Mouse (Mus musculus): Measurements from ENCODE around the gene Elp5.
"Not testable (repeated sequence)": the region's sequence is repeated elsewhere in the genome, so short reads cannot be mapped to it uniquely, and the experiment has no call there.

The Elp5 gene

DNA sequence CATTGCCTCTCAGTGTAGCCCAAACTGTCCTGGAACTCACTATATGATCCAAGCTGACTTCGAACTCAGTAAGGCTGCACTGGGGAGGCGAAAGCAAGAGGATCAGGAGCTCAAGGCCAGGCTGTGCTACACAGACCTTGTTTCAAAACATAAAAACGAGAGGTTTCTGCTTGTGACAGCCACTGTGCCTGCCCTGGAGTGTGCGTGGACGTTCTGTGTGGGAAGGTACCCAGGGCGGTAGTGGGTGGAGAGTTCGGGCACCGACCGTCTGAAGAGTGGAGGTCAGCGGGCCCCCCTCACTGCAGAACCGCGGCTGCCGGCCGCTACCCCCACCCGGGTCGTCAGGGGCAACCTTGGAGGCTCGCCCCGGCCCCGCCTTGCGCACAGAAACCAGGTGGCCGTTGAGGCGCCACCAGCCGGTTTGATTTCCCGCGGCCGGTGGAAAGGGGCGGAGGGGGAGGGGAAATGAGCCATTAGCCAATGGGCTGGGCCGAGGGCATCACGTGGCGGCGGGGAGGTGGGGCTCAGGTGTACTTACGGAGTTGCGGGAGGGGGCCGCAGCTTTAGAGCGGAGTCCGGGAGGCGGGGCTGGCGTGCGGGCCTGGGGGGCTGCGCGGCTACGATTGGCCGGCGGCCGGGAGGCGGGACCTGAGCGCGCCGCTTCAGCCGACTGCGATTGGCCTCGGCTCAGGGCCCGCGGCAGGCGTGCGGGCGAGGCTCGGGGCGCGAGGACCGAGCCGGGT, 47.0 kb downstream of the Elp5 start, which contains the start of gene Ybx2:
Gene Ybx2, plus strand, starts transcription at position 660 of the 743 bp plus-strand sequence.
- peak; percentile 75 to 87 for DNase-seq (ENCODE audit: low spot score in 2 of 2)

DNA sequence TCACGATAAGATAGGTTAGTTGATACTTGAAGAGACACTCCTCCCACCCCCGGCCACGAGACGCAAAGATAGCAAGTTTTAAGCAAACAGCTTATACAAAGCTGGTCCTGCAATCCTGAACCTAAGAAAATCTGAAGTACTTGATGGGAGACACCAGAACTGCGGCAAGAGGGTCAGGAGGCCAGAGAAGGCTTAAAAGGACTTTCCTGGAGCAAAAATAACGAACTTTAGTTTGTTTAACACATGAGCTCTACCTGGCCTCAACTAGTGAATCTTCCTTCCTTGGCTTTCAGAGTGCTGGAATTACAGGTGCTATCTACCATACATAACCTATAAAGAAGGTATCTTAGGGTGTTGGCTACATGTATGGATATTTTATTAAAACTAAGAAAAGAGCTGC, 47.6 kb downstream of the Elp5 start:
- no peak for DNase-seq (ENCODE audit: low spot score in 2 of 2)

DNA sequence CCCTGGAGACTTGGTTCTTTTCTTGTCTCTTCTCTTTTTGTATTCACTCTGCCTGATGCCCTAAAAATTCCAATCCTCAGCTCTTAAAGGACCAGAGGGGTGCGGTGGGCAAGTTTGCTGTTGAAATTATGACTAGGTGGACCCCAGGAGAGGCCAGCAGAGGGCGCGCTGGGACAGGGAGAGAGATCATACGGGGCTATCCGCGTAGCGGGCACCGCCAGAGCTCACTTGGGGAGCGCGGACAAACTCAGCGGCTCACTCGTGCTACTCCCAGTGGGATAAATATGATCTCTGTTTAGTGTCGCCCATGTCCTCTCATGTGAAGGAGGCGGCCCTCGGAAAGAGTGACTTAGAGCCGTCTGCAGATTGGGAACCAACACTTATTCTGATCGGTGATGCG, 48.1 kb downstream of the Elp5 start:
- peak; percentile 80 to 92 for DNase-seq (ENCODE audit: low spot score in 2 of 2)

DNA sequence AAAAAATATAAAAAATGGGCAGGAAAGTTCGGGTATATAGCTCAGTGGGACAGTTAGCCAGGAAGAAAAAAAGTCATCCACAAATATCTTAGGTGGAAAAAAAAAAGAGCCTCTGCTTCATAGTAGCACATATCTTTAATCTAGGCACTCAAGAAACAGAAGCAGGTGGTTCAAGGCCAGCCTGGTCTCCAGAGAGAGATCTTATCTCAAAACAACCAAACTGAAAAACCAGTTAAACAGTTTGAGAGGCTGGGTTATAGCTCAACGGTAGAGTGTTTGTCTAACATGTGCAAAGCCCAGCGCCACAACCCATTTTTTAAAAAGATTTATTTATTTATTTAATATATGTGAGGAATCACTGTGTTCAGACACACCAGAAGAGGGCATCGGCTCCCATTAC, 49.3 kb downstream of the Elp5 start:
- DNase-seq (ENCODE audit: low spot score in 2 of 2) = no peak

DNA sequence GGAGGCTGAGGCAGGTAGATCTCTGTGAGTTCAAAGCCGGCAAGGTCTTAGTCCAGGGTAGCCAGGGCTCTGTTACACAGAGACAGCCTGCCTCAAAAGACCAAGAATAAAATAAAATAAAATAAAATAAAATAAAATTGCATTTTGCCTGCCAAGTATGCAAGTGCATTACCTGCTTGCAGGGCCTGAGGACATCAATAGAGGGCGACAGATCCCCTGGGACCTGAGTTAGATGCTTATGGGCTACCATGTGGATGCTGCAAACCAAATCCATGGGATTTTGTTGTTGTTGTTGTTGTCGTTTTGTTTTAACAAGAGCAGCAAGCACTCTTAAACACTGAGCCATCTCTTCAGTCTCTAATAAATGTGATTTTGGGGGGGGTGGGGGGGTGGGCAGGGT, 50.1 kb downstream of the Elp5 start:
- no peak for DNase-seq (ENCODE audit: low spot score in 2 of 2)

DNA sequence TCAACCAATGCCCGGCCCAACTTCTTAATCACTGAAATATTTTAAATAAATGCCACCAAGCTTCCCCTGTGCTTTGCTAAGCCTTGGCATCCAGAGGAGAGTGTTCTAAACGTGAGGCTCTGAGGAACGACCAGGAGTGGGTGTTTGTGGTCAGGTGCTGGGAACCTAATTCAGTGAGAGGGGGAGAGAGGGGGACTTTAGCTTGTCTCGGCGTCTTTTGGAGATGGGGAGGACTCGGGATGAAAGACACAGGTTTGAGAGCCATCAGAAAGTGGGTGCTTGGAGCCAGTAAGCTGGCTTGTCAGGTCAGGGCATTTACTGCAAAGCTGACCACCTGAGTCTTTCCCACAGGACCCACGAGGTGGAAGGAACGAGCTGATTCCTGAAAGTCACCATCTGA, 50.5 kb downstream of the Elp5 start:
- DNase-seq (ENCODE audit: low spot score in 2 of 2) = no peak

DNA sequence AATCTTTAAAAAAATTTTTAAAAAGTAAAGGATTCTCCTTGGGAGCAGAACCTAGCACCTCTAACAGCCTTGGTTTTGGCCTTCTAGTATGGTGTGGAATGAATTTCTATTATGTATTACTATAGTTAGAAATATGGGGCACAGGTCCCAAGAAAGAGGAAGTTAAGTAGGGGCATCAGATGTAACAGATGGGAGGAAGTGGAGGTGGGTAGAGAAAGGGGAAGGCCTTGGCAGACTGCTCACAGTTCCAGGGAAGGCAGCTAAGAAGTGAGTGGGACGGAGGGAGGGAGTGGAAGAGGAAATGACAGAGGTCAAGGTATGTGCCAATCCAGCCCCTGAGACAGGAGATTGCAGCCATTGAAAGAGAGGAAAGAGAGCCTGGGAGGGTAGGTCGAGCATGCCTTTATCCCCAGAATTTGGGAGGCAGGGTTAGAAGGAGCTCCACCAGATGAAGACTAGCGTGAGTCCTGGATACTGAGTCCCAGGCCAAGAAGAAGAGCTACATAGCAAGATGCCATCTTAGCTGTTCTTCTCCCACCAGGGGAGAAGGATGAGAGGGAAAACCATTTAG, 51.3 kb downstream of the Elp5 start:
- DNase-seq (ENCODE audit: low spot score in 2 of 2) = no peak

DNA sequence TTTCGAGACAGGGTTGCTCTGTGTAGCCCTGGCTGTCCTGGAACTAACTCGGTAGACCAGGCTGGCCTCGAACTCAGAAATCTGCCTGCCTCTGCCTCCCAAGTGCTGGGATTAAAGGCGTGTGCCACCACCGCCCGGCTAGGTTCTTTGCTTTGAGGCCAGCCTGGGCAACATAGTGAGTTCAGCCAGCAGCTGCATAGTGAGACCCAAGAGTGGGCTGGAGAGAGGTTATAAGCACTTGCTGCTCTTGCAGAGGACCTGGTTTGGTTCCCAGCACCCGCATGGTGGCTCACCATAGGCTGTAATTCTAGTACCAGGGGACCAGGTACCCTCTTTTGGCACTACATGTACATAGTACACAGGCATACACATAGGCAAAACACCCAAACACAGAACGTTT, 52.1 kb downstream of the Elp5 start:
- not testable (repeated sequence) for DNase-seq (ENCODE audit: low spot score in 2 of 2)

DNA sequence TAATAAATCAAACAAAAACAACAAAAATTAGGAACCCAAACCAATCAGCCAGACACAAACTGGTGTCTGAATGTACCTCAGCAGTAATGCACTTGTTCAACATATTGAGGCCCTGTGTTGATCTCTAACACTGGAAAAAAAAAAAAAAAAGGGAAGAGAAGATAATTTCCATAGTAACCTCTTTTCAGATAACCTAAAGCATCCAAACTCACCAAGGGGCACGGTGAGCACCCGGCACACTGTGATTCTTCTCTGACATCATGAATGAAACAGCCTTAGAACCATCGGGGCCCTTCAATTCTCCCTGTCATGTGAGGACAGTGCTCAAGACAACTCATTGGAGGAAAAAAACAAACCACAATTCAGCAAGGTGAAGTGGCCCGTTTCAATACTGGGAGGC, 52.6 kb downstream of the Elp5 start:
- no peak for DNase-seq (ENCODE audit: low spot score in 2 of 2)

DNA sequence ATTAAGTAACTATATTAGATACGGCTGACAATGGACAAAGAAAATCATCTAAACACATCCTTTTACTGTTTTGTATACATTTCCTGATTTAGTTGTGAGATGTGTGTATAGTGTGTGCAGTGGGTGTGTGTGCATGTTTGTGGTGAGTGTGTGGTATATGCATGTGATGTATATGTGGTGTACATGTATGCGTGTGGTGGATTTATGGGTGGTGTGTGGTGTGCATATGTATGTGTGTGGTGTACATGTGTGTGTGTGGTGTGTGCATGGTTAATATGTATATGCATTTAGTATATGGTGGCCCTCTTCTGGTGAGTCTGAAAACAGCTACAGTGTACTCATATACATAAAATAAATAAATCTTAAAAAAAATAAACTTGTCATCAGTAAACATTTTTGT, 54.8 kb downstream of the Elp5 start:
- DNase-seq (ENCODE audit: low spot score in 2 of 2) = no peak

DNA sequence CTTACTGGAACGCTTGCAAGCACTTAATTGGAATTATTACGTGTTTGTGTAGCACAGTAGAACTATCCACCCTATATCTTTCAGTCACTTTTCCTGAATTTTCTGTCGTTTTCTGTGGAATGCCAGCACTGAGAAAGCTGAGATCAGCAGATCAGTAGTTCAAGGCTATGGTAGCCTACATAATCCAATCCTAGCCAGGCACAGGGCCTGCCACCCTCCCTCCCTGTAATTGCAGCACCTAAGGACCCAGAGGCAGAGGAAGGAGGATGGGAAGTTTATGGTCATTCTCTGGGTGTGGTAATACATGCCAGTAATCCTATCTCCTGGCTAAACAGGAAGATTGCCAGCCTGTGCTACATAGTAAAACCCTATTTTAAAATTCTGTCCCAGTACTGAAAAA, 59.5 kb downstream of the Elp5 start:
- no peak for DNase-seq (ENCODE audit: low spot score in 2 of 2)

DNA sequence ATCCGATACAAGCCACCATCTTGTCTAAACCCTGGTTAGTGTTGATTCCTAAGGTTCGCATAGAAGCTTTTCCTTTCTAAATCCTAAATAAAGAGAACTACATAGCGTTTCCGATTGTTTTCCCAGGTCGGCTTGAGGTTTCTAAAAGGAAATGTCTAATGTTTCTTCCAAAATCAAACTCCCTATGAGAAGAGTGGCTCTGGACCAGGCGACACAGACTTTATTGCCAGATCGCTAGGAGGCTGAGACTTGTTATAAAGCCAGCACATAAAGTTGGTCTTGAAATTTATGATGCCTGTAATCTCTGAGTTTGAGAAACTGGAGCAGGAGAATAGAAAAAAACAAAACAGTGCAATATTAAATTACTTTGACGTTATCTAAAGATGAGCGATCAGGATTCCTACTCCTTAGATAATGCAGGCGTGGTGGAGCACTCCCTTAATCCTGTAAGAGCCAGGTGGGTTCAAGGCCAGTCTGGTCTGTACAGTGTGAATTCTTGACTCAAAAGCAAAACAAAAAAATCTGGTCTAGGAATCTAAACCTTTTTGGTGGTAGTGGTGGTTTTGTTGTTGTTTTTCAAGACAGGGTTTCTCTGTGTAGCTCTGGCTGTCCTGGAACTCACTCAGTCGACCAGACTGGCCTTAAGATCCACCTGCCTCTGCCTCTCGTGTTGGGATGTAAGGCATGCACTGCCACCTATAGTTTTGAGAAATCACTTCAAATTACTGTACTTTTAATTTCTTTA, 60.1 kb downstream of the Elp5 start:
- DNase-seq (ENCODE audit: low spot score in 2 of 2) = no peak

DNA sequence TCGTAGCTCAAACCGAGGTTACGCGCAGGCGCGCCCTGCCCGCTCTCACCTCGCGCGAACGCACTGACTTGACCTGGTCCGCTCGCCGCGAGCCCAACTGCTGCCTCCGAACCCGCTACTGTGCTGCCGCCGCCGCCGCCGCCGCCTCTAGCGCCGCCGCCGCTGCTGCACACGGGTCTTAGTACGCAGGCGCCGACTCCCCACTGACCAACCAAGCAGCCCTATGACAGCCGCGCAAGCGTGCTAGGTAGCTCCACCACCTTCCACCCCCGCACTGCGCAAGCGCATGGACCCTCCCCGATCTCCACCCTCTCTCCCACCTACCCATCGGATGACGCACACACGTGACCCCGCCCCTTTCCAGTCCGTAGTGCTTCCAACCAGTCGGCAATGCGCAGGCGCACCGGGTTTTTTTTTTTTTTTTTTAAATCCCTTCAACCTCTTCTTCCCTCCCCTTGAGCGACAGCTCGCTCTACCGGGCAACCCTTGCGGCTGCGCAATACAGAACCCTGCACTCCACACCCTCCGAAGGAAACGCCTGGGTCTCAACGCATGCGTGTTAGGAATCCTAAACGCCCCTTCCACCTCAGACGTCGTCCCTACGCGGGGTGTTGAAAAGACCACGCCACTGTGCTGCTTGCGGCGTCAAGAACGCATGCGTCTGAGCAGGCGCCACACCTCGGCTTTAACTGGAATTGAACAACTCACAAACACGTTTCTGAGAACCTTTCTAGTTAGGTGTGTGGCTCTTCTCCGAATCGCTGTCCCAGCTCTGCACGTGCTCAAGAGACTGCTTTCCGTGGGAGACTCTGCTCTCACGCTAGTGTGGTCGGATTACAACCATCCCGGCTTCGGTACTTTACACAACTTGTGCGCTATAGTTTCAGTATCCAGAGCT, 61.0 kb downstream of the Elp5 start, which contains the start of gene Eif5a:
Gene Eif5a, minus strand, starts transcription at position 845 of the 898 bp plus-strand sequence.
- peak; percentile 99 to 100 for DNase-seq (ENCODE audit: low spot score in 2 of 2)

DNA sequence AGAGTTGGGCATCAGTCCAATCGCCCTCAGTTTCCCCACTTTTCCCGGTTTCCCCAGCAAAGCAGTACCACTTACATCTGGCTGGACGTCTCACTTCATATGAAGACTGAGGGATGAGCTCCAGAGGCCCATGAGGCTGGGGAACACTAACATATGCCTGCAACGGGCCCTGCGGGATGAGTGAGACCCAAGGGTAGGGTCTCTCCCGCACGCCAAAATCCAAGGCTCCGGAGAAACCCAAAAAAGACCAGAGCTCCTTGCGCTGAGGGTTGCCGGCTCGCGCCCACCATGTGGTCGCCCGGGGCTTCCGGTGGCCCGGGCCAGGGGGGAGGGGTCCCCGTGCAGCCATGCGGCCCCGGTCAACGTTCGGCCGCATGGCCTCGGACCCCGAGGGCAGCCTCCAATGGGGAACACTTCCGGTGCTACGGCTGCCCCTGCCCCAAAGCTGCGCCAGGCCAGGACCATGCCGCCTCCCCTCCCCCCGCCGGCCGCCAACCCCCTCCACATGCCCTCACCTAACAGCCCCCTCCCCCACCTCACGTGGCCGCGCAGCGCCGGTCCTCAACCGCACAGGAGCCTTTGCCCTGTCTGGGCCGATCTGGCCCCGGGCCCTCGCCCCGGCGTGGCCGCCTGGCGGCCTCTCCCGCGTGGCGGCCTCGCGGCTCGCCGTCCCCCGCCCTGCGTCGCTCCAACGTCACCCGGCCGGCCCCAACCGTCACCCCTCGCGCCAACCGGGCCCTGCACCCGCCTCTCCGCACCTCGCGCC, 61.9 kb downstream of the Elp5 start:
- peak in 1 of 2 experiments; percentile 38 for DNase-seq (ENCODE audit: low spot score in 2 of 2)

DNA sequence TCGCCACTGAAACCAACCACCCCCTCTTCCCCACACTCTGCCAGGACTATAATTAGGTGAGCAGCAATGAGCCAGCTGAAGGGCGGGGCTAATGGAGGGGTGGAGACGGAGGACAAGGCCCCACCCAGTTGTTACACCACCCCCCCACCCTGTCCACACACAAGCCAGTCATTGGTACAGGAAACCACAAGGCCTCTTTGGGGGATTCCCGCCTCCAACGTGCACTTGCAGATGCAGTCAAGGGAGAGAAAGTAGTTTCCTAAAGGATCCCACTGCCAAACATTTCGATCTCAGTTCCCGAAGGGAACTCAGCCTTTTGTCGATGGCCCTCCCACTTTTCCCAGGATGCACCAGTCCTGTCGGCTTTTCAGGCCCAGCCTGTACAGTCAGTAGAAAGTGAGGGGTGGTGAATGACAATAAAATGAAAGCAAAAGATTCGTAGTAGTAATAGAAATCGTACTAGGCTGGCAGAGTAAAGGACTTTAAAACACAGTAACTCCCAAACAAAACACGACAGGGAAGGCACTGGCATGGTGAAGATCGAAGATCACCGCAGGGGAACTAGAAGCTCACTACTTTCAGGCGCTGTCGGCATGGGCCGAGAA, 62.6 kb downstream of the Elp5 start:
- peak; percentile 65 to 78 for DNase-seq (ENCODE audit: low spot score in 2 of 2)

DNA sequence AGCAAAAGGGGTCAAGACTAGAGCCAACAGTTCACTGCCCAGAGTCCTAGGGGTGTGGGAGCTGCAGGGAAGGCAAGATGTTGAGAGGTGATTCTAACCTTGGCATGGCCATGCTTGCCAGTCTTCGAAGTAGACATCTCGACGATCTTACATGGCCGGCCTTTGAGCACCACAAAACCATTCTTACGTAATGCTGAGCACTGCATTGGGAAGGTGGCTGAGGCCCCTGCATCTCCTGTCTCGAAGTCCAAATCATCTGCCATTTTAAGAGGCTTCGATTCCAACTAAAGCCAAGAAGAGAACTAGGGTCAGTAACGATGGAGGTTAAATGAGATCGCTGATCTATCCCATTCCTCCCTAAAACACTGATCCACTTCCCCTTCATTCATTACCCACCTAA, 63.3 kb downstream of the Elp5 start:
- no peak for DNase-seq (ENCODE audit: low spot score in 2 of 2)

Measured in urinary bladder, adult 18-20 months (tissue).